Mouse (Mus musculus) regulatory T cell (primary cell): ENCODE data around the gene Kcna3.

Experiments used
- in situ Hi-C: fragments of 300-600 bp; cut with MboI, MseI; formaldehyde crosslinking; loops from one replicate; pipeline ENCODE4 v1.15.1; 2025; ENCODE audit warnings: high pct_unique_total_duplicates

Gene Kcna3

GRCm38 (mm10) chr3:107062771-107063170, 26.8 kb downstream of the Kcna3 start:
- in situ Hi-C loops = no loop called here

GRCm38 (mm10) chr3:107065510-107066095, 29.6 kb downstream of the Kcna3 start:
- in situ Hi-C loops = no loop called here

- in situ Hi-C loops = no loop called here
Measured at GRCm38 (mm10) chr3:107066165-107066850, 30.3 kb downstream of the Kcna3 start.

GRCm38 (mm10) chr3:107067245-107067644, 31.3 kb downstream of the Kcna3 start:
- in situ Hi-C loops = no loop called here

GRCm38 (mm10) chr3:107073863-107074262, 37.9 kb downstream of the Kcna3 start:
- in situ Hi-C loops = no loop called here

GRCm38 (mm10) chr3:107075705-107076104, 39.7 kb downstream of the Kcna3 start:
- in situ Hi-C loops = loop anchor here (5.0 kb wide), 2 partner anchors 38 to 288 kb away; partner anchors contain the start of gene Kcna3

GRCm38 (mm10) chr3:107076658-107077057, 40.7 kb downstream of the Kcna3 start:
- in situ Hi-C loops = loop anchor here (5.0 kb wide), 2 partner anchors 39 to 289 kb away; partner anchors contain the start of gene Kcna3

GRCm38 (mm10) chr3:107077101-107077500, 41.1 kb downstream of the Kcna3 start:
- in situ Hi-C loops = loop anchor here (5.0 kb wide), 2 partner anchors 40 to 290 kb away; partner anchors contain the start of gene Kcna3

GRCm38 (mm10) chr3:107080803-107081202, 44.8 kb downstream of the Kcna3 start:
- in situ Hi-C loops = no loop called here

- in situ Hi-C loops = no loop called here
Measured at GRCm38 (mm10) chr3:107081227-107081626, 45.3 kb downstream of the Kcna3 start.

- in situ Hi-C loops = no loop called here
Measured at GRCm38 (mm10) chr3:107084586-107084985, 48.6 kb downstream of the Kcna3 start.

- in situ Hi-C loops = no loop called here
Measured at GRCm38 (mm10) chr3:107087410-107087809, 51.4 kb downstream of the Kcna3 start.
